Mouse (Mus musculus): Measurements from ENCODE around the gene Cox8b. TPM values are rescaled to one million over a fixed set of nuclear protein-coding genes. Genes with fewer than 3 reads are reported as not detected.
A peak's percentile ranks its signal among the peaks of the same experiment; 100 is the strongest.
"Not testable (repeated sequence)": the region's sequence is repeated elsewhere in the genome, so short reads cannot be mapped to it uniquely, and the experiment has no call there.

Cox8b gene
- polyA plus RNA-seq, 1 experiment from 2014 or later = not detected

GRCm38 (mm10) chr7:140890636-140891035, 9.6 kb downstream of the Cox8b start:
- not testable (repeated sequence) for H3K4me2 ChIP-seq (ENCODE audit: low read length); H3K27me3 ChIP-seq (replicated peaks; ENCODE audit: control insufficient read depth, insufficient read depth, low read length); H3K9me3 ChIP-seq (ENCODE audit: control insufficient read depth, low read length); H3K27ac ChIP-seq (ENCODE audit: low read depth, low read length); H3K4me3 ChIP-seq (ENCODE audit: low read length); H3K9ac ChIP-seq (ENCODE audit: low read depth, low read length); H3K4me1 ChIP-seq (ENCODE audit: control insufficient read depth, insufficient read depth, low read depth, low read length); ATAC-seq
- H3K36me3 ChIP-seq (ENCODE audit: control insufficient read depth, insufficient read depth, low read length) = peaks cover 52% of the 10 kb centered on the region
- WGBS = 97% methylated on average over 16 of the region's 16 CpGs

GRCm38 (mm10) chr7:140882469-140882803, 17.8 kb downstream of the Cox8b start:
- H3K9me3 ChIP-seq (ENCODE audit: control insufficient read depth, low read length) = no peaks in the 10 kb centered on the region
- H3K4me1 ChIP-seq (ENCODE audit: control insufficient read depth, insufficient read depth, low read depth, low read length) = peaks cover 13% of the 10 kb centered on the region
- H3K36me3 ChIP-seq (ENCODE audit: control insufficient read depth, insufficient read depth, low read length) = peaks cover 10% of the 10 kb centered on the region
- H3K9ac ChIP-seq (ENCODE audit: low read depth, low read length) = peak overlapping the region; percentile 93
- under 1% methylated on average over 12 of the region's 12 CpGs for WGBS
- peak overlapping the region; percentile 99 for H3K4me3 ChIP-seq (ENCODE audit: low read length)
- peak; percentile 74; the same call in 1 of the 2 replicates for ATAC-seq
- peak overlapping the region; percentile 79 for H3K4me2 ChIP-seq (ENCODE audit: low read length)
- H3K27me3 ChIP-seq (replicated peaks; ENCODE audit: control insufficient read depth, insufficient read depth, low read length) = no peaks in the 10 kb centered on the region
- H3K27ac ChIP-seq (ENCODE audit: low read depth, low read length) = peak overlapping the region; percentile 74

DNA sequence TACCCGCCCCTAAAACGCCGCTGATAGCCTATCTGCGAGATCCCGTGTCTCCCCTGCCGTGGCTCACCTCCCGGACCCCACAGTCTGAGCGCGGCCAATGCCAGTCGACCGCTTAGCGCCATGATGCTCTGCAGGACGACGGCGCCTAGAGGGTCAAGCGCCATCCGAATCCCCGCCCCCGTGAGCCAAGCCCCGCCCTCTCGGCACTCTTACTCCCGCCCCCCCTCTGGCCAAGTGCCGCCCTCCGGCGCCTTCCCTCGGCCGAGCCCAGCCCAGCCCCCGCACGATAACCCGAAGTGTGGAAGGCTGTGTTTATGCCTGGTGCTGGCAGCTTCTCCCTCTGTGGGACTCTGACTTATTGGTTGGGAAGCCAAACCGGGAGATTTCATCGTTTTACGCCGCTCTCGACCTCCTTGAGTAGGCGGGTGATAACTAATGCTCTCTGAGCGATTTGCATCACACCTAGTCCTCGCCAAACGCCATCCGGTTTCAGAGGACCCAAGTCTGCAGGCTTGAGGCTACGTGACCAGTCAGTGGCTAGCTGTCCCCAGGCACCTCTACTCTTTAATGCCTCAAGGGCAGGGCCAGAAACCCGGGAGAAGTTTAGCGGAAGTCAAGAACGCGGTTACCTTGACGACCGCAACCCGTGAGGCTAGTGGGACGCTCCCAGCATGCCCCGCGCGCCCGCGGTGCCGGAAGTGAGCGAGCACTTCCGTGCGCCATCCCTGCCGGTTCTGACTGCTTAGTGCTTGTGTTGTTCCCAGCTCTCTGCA, 18.4 kb downstream of the Cox8b start, which contains the start of the genes Psmd13 and Sirt3:
Gene Psmd13 (plus strand): TSS at position 273 of the 773 bp plus-strand sequence.
Gene Sirt3 (minus strand): TSS at position 614 of the 773 bp plus-strand sequence.
- peaks cover 13% of the 10 kb centered on the region for H3K4me1 ChIP-seq (ENCODE audit: control insufficient read depth, insufficient read depth, low read depth, low read length)
- under 1% methylated on average over 54 of the region's 59 CpGs for WGBS
- peak within 1 kb of the TSS; percentile 74 for H3K27ac ChIP-seq (ENCODE audit: low read depth, low read length)
- no peaks in the 10 kb centered on the region for H3K27me3 ChIP-seq (replicated peaks; ENCODE audit: control insufficient read depth, insufficient read depth, low read length)
- peaks cover 8% of the 10 kb centered on the region; the same call in 1 of the 2 replicates for H3K36me3 ChIP-seq (ENCODE audit: control insufficient read depth, insufficient read depth, low read length)
- H3K4me3 ChIP-seq (ENCODE audit: low read length) = peak within 1 kb of the TSS; percentile 99
- H3K4me2 ChIP-seq (ENCODE audit: low read length) = peak within 1 kb of the TSS; percentile 79
- H3K9ac ChIP-seq (ENCODE audit: low read depth, low read length) = peak within 1 kb of the TSS; percentile 93
- ATAC-seq = peak; percentile 96
- no peaks in the 10 kb centered on the region for H3K9me3 ChIP-seq (ENCODE audit: control insufficient read depth, low read length)

- WGBS = 22% methylated on average over 8 of the region's 8 CpGs
- H3K36me3 ChIP-seq (ENCODE audit: control insufficient read depth, insufficient read depth, low read length) = peaks cover 7% of the 10 kb centered on the region; the same call in 1 of the 2 replicates
- H3K4me2 ChIP-seq (ENCODE audit: low read length) = peak overlapping the region; percentile 79
- no peak for ATAC-seq
- peak overlapping the region; percentile 93 for H3K9ac ChIP-seq (ENCODE audit: low read depth, low read length)
- peak overlapping the region; percentile 99 for H3K4me3 ChIP-seq (ENCODE audit: low read length)
- H3K9me3 ChIP-seq (ENCODE audit: control insufficient read depth, low read length) = no peaks in the 10 kb centered on the region
- peak overlapping the region; percentile 74 for H3K27ac ChIP-seq (ENCODE audit: low read depth, low read length)
- H3K4me1 ChIP-seq (ENCODE audit: control insufficient read depth, insufficient read depth, low read depth, low read length) = peaks cover 13% of the 10 kb centered on the region
- H3K27me3 ChIP-seq (replicated peaks; ENCODE audit: control insufficient read depth, insufficient read depth, low read length) = no peaks in the 10 kb centered on the region
These were observed 19.3 kb downstream of the Cox8b start for GRCm38 (mm10) chr7:140880865-140881515.

- Histone ChIP-seq H3K9me3 (ENCODE audit: control insufficient read depth, low read length) (no peaks in the 10 kb centered on the region), H3K36me3 (ENCODE audit: control insufficient read depth, insufficient read depth, low read length) (peaks cover 8% of the 10 kb centered on the region; the same call in 1 of the 2 replicates), H3K4me3 (ENCODE audit: low read length) (no peak overlapping the region), H3K9ac (ENCODE audit: low read depth, low read length) (no peak overlapping the region), H3K4me1 (ENCODE audit: control insufficient read depth, insufficient read depth, low read depth, low read length) (peaks cover 13% of the 10 kb centered on the region), H3K27me3 (replicated peaks; ENCODE audit: control insufficient read depth, insufficient read depth, low read length) (no peaks in the 10 kb centered on the region), H3K27ac (ENCODE audit: low read depth, low read length) (no peak overlapping the region), H3K4me2 (ENCODE audit: low read length) (no peak overlapping the region; the same call in 1 of the 2 replicates)
- ATAC-seq = no peak
- WGBS = 91% methylated on average over 3 of the region's 3 CpGs
These were observed 19.8 kb downstream of the Cox8b start for GRCm38 (mm10) chr7:140880419-140880818.

GRCm38 (mm10) chr7:140879355-140879754, 20.9 kb downstream of the Cox8b start:
- Histone ChIP-seq H3K9me3 (ENCODE audit: control insufficient read depth, low read length) (no peaks in the 10 kb centered on the region), H3K4me3 (ENCODE audit: low read length) (no peak overlapping the region), H3K9ac (ENCODE audit: low read depth, low read length) (no peak overlapping the region), H3K27ac (ENCODE audit: low read depth, low read length) (no peak overlapping the region), H3K4me2 (ENCODE audit: low read length) (no peak overlapping the region), H3K4me1 (ENCODE audit: control insufficient read depth, insufficient read depth, low read depth, low read length) (peaks cover 13% of the 10 kb centered on the region), H3K36me3 (ENCODE audit: control insufficient read depth, insufficient read depth, low read length) (peaks cover 11% of the 10 kb centered on the region; the same call in 1 of the 2 replicates), H3K27me3 (replicated peaks; ENCODE audit: control insufficient read depth, insufficient read depth, low read length) (no peaks in the 10 kb centered on the region)
- WGBS = 95% methylated on average over 7 of the region's 7 CpGs
- no peak for ATAC-seq

DNA sequence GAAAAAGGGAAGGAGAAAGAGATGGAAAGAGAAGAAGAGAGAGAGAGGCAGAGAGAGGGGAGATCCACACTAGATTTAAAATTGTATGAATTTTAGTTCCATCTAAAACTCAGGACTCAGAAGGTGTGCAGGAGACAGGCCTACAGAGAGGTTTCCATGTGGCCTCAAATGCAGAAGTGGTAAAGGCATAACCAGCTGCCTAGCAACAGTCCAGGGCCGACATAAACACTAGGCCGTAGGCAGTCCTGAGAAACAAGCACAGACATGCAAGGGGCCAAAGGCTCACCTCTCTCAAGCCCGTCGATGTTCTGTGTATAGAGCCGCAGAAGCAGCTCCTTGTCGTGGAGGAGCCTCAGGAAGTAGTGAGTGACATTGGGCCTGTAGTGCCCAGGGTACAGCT, 22.9 kb downstream of the Cox8b start:
- Histone ChIP-seq H3K27ac (ENCODE audit: low read depth, low read length) (no peak overlapping the region), H3K4me2 (ENCODE audit: low read length) (no peak overlapping the region), H3K4me3 (ENCODE audit: low read length) (no peak overlapping the region), H3K27me3 (replicated peaks; ENCODE audit: control insufficient read depth, insufficient read depth, low read length) (no peaks in the 10 kb centered on the region), H3K9ac (ENCODE audit: low read depth, low read length) (no peak overlapping the region), H3K9me3 (ENCODE audit: control insufficient read depth, low read length) (no peaks in the 10 kb centered on the region), H3K4me1 (ENCODE audit: control insufficient read depth, insufficient read depth, low read depth, low read length) (peaks cover 3% of the 10 kb centered on the region), H3K36me3 (ENCODE audit: control insufficient read depth, insufficient read depth, low read length) (peaks cover 11% of the 10 kb centered on the region; the same call in 1 of the 2 replicates)
- ATAC-seq = no peak
- 93% methylated on average over 6 of the region's 6 CpGs for WGBS

DNA sequence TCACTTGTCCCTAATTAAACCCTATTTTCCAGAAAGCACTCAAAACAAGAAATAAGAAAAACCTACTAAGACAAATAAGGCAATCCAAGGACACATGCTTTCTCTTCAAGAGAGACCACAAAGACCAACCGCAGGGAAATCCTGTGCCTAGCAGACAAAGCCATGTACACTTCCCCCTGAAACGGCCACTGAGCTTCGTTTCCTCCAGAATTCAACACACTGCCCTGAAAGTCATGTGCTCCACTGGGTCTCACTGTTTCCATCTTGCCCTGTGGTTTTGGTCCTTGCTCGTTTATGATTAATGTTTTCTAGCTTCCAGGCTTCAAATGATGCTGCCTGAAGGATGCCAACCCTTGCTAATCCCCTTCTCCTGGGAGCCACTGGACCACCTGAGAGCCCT, 26.0 kb downstream of the Cox8b start:
- peaks cover 13% of the 10 kb centered on the region for H3K36me3 ChIP-seq (ENCODE audit: control insufficient read depth, insufficient read depth, low read length)
- 92% methylated on average over 4 of the region's 4 CpGs for WGBS
- H3K27ac ChIP-seq (ENCODE audit: low read depth, low read length) = no peak overlapping the region
- no peak overlapping the region for H3K9ac ChIP-seq (ENCODE audit: low read depth, low read length)
- no peaks in the 10 kb centered on the region for H3K4me1 ChIP-seq (ENCODE audit: control insufficient read depth, insufficient read depth, low read depth, low read length)
- no peak for ATAC-seq
- H3K4me2 ChIP-seq (ENCODE audit: low read length) = no peak overlapping the region
- H3K4me3 ChIP-seq (ENCODE audit: low read length) = no peak overlapping the region
- H3K9me3 ChIP-seq (ENCODE audit: control insufficient read depth, low read length) = no peaks in the 10 kb centered on the region
- no peaks in the 10 kb centered on the region for H3K27me3 ChIP-seq (replicated peaks; ENCODE audit: control insufficient read depth, insufficient read depth, low read length)

DNA sequence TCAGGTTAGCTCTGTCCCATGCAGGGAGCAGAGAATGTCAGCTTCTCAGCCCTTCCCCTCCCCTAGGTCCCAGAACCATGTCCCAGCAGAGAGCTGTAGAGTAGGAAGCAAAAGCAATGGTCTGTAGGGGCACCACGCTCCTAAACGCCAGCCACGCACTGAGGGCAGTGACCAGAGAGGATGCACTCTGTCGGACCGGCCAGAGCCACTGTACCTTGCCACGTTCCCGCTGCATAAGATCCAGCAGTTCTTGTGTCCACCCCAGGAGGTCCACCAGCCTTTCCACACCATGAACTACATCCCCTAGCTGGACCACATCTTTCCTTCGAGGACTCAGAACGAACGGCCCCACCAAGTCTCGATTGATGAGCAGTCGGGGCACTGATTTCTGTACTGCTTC, 35.5 kb downstream of the Cox8b start:
- no peak; the same call in 1 of the 2 replicates for ATAC-seq
- Histone ChIP-seq H3K27me3 (replicated peaks; ENCODE audit: control insufficient read depth, insufficient read depth, low read length) (no peaks in the 10 kb centered on the region), H3K27ac (ENCODE audit: low read depth, low read length) (no peak overlapping the region), H3K36me3 (ENCODE audit: control insufficient read depth, insufficient read depth, low read length) (peaks cover 40% of the 10 kb centered on the region), H3K4me1 (ENCODE audit: control insufficient read depth, insufficient read depth, low read depth, low read length) (no peaks in the 10 kb centered on the region), H3K4me3 (ENCODE audit: low read length) (no peak overlapping the region), H3K4me2 (ENCODE audit: low read length) (no peak overlapping the region), H3K9ac (ENCODE audit: low read depth, low read length) (no peak overlapping the region; the same call in 1 of the 2 replicates), H3K9me3 (ENCODE audit: control insufficient read depth, low read length) (no peaks in the 10 kb centered on the region)
- 88% methylated on average over 12 of the region's 12 CpGs for whole genome bisulfite sequencing
